ENCODE assay signal across 22 mouse cellular contexts in genomic region chr13:31622371-31622770, GRCm38 (mm10). TPM values are rescaled to one million over a fixed set of nuclear protein-coding genes. Genes with fewer than 3 reads are reported as not detected.
DNase-seq lines count a peak whose midpoint lies in the region; ATAC-seq and TF ChIP-seq lines count a peak whose summit lies in the region.
"Had no signal": no experiment of that assay in that cellular context is flagged by ENCODE, and none has a peak within 500 bp of the region (broad histone marks: within the 10 kb centered on the region; RNA-seq: fewer than 3 reads in every experiment).

No protein-coding gene starts in this region.

- TF ChIP-seq CTCF in hindbrain, postnatal 0 days (IDR thresholded peaks at IDR 0.05; ENCODE audit: low read depth): no peak
- TF ChIP-seq CTCF in gastrocnemius, adult 2 months (IDR thresholded peaks at IDR 0.05): no peak

- no peaks in the 10 kb centered on the region for H3K36me3 ChIP-seq in hindbrain, embryonic 11.5 days (ENCODE audit: control insufficient read depth, insufficient read depth, low read length)
- no peaks in the 10 kb centered on the region for H3K36me3 ChIP-seq in hindbrain, postnatal 0 days (ENCODE audit: insufficient read depth, low read length)
- H3K36me3 ChIP-seq in intestine, embryonic 16.5 days (ENCODE audit: control insufficient read depth, insufficient read depth, low read length): no peaks in the 10 kb centered on the region
- H3K36me3 ChIP-seq: forebrain, embryonic 12.5 days; heart, embryonic 15.5 days; hindbrain, embryonic 10.5 days; hindbrain, embryonic 15.5 days had no signal

- WGBS in hindbrain, embryonic 11.5 days: 4% methylated on average over 3 of the region's 3 CpGs
- WGBS in hindbrain, postnatal 0 days: 8% methylated on average over 3 of the region's 3 CpGs
- 35% methylated on average over 3 of the region's 3 CpGs for WGBS in intestine, embryonic 16.5 days

- ATAC-seq in hindbrain, embryonic 11.5 days (ENCODE audit: low FRiP score): no peak
- no peak for ATAC-seq in hindbrain, postnatal 0 days
- ATAC-seq in intestine, embryonic 16.5 days: no peak
- no peak for ATAC-seq in megakaryocyte-erythroid progenitor cell, adult 5-6 weeks (replicated peaks; ENCODE audit: low FRiP score, low TSS enrichment, poor library complexity, severe bottlenecking)
- ATAC-seq: forebrain, embryonic 16.5 days; inflammation-experienced regulatory T-cells, adult 6 months had no signal

- peak; percentile 31 for DNase-seq in hindbrain, embryonic 11.5 days (ENCODE audit: low spot score)
- no peak for DNase-seq in hindbrain, postnatal 0 days (ENCODE audit: low spot score)
- DNase-seq in retina, embryonic 14.5 days (ENCODE audit: low spot score): peak; percentile 2
- no peak for DNase-seq in retina, postnatal 1 day
- DNase-seq in gastrocnemius, adult 2 months: no peak
- DNase-seq: adrenal gland, adult 2 months; adrenal gland, postnatal 25 days; cerebellum, adult 18-20 months; cerebellum, adult 9-11 months; cerebellum, postnatal 36 days; gastrocnemius, postnatal 14 days; heart, adult 2 months; heart, postnatal 14 days had no signal

- H3K4me2 ChIP-seq in hindbrain, embryonic 11.5 days (replicated peaks; ENCODE audit: low read depth, low read length): no peak overlapping the region
- H3K4me2 ChIP-seq in hindbrain, postnatal 0 days (ENCODE audit: low read depth, low read length): no peak overlapping the region
- H3K4me2 ChIP-seq in intestine, embryonic 16.5 days (ENCODE audit: low read depth, low read length): peak overlapping the region; percentile 13; the same call in 1 of the 2 replicates
- H3K4me2 ChIP-seq: forebrain, embryonic 12.5 days; heart, embryonic 11.5 days; heart, embryonic 15.5 days; hindbrain, embryonic 15.5 days had no signal

- peaks cover 96% of the 10 kb centered on the region for H3K27me3 ChIP-seq in hindbrain, embryonic 11.5 days (ENCODE audit: control insufficient read depth, insufficient read depth, low read length)
- peaks cover 87% of the 10 kb centered on the region for H3K27me3 ChIP-seq in hindbrain, postnatal 0 days (ENCODE audit: insufficient read depth, low read length)
- H3K27me3 ChIP-seq in intestine, embryonic 16.5 days (replicated peaks; ENCODE audit: control insufficient read depth, insufficient read depth, low read length): peaks cover 74% of the 10 kb centered on the region

- no peak overlapping the region for H3K27ac ChIP-seq in hindbrain, embryonic 11.5 days (ENCODE audit: low read depth, low read length)
- no peak overlapping the region for H3K27ac ChIP-seq in hindbrain, postnatal 0 days
- H3K27ac ChIP-seq in intestine, embryonic 16.5 days (ENCODE audit: low read length): no peak overlapping the region
- H3K27ac ChIP-seq in gastrocnemius, adult 2 months: no peak overlapping the region
- H3K27ac ChIP-seq: forebrain, embryonic 12.5 days; heart, adult 2 months; heart, embryonic 15.5 days; hindbrain, embryonic 10.5 days; hindbrain, embryonic 15.5 days had no signal

- H3K9me3 ChIP-seq in hindbrain, embryonic 11.5 days (ENCODE audit: control insufficient read depth, low read length): no peaks in the 10 kb centered on the region
- H3K9me3 ChIP-seq in hindbrain, postnatal 0 days (ENCODE audit: low read length): no peaks in the 10 kb centered on the region
- H3K9me3 ChIP-seq in intestine, embryonic 16.5 days (ENCODE audit: control insufficient read depth, low read length): no peaks in the 10 kb centered on the region
- H3K9me3 ChIP-seq: heart, embryonic 15.5 days; hindbrain, embryonic 10.5 days; hindbrain, embryonic 15.5 days had no signal

- peaks cover 15% of the 10 kb centered on the region for H3K4me1 ChIP-seq in hindbrain, embryonic 11.5 days (replicated peaks; ENCODE audit: control insufficient read depth, insufficient read depth, low read length)
- 0 out of 2 replicates have a peak, but pooled peaks cover 9% of the 10 kb centered on the region for H3K4me1 ChIP-seq in hindbrain, postnatal 0 days (ENCODE audit: insufficient read depth, low read length)
- peaks cover 16% of the 10 kb centered on the region for H3K4me1 ChIP-seq in intestine, embryonic 16.5 days (ENCODE audit: control insufficient read depth, insufficient read depth, low read length)

- H3K4me3 ChIP-seq in hindbrain, embryonic 11.5 days (ENCODE audit: low read depth, low read length): no peak overlapping the region
- no peak overlapping the region for H3K4me3 ChIP-seq in hindbrain, postnatal 0 days (ENCODE audit: low read length)
- H3K4me3 ChIP-seq in intestine, embryonic 16.5 days (ENCODE audit: low read length): no peak overlapping the region
- no peak overlapping the region for H3K4me3 ChIP-seq in gastrocnemius, adult 2 months
- H3K4me3 ChIP-seq: forebrain, embryonic 12.5 days; heart, adult 2 months; heart, embryonic 15.5 days; hindbrain, embryonic 10.5 days; hindbrain, embryonic 15.5 days had no signal

- intact Hi-C loops in gastrocnemius, adult 2 months (cut with DNase I): no loop called here

- no peak overlapping the region for H3K9ac ChIP-seq in hindbrain, embryonic 11.5 days (ENCODE audit: low read depth, low read length)
- no peak overlapping the region for H3K9ac ChIP-seq in hindbrain, postnatal 0 days (replicated peaks; ENCODE audit: low read length)
- H3K9ac ChIP-seq in intestine, embryonic 16.5 days (ENCODE audit: low read depth, low read length): peak overlapping the region; percentile 47; the same call in 1 of the 2 replicates
- H3K9ac ChIP-seq: forebrain, embryonic 12.5 days; heart, embryonic 15.5 days; hindbrain, embryonic 15.5 days had no signal

RNA-seq across cellular contexts. Expression of gene Foxf2, which starts 3.2 kb away (rescaled TPM):
- polyA plus RNA-seq in hindbrain, embryonic 11.5 days (2014; fragmentation: Nextera tagmentation; extraction: Ambion mirVana): 4.8 and 9.1 TPM in 2 replicates
- 6.0 and 12.8 TPM in 2 replicates for total RNA-seq in hindbrain, postnatal 0 days (2014; rRNA removed)
- 4.4 and 5.5 TPM in 2 replicates for polyA plus RNA-seq in hindbrain, postnatal 0 days (2015; fragmentation: Nextera tagmentation; extraction: Ambion mirVana)
- 11.4 and 13.7 TPM in 2 replicates for polyA plus RNA-seq in intestine, embryonic 16.5 days (2015; fragmentation: Nextera tagmentation; extraction: Ambion mirVana)
- under 1 TPM in 1 of 2 experiments, not detected in 1; 0.10 TPM for total RNA-seq in gastrocnemius, adult 2 months (2021)
- not detected in 2 replicates for total RNA-seq in megakaryocyte-erythroid progenitor cell, adult 5-6 weeks (2014; fragmentation: Nextera tagmentation)
- total RNA-seq in megakaryocyte-erythroid progenitor cell, adult 5-6 weeks (2017): not detected in 2 replicates
- total RNA-seq: adrenal gland, adult 2 months; adrenal gland, postnatal 25 days had no signal
- polyA plus RNA-seq: adrenal gland, adult 2 months; inflammation-experienced regulatory T-cells, adult 6 months had no signal

Comparison
In these comparisons a context has a peak if more than half of its experiments do, and no peak if none do; other contexts are left out.
1. DNase-seq: peak in hindbrain, embryonic 11.5 days (single experiment) and retina, embryonic 14.5 days (single experiment); none in hindbrain, postnatal 0 days (single experiment), retina, postnatal 1 day (single experiment) and gastrocnemius, adult 2 months (single experiment).